Mouse (Mus musculus) thymus, adult 18-20 months (tissue): ENCODE measurements around the gene Cftr.

ENCODE experiments used
- DNase-seq, 2 experiments: peaks; one replicate each; pipeline ENCODE4 v3.0.0; 2022; ENCODE audit warnings: mixed read lengths in 2 of 2

Gene Cftr

GRCm38 (mm10) chr6:18322950-18323349, 152.5 kb downstream of the Cftr start:
- DNase-seq: no peak

- no peak for DNase-seq
Observed at GRCm38 (mm10) chr6:18335393-18335792, 164.9 kb downstream of the Cftr start.

GRCm38 (mm10) chr6:18338307-18338706, 167.8 kb downstream of the Cftr start:
- DNase-seq: no peak

GRCm38 (mm10) chr6:18344272-18344671, 173.8 kb downstream of the Cftr start:
- no peak for DNase-seq

- DNase-seq: no peak
Observed at GRCm38 (mm10) chr6:18349153-18349858, 178.8 kb downstream of the Cftr start.

- DNase-seq: no peak
Observed at GRCm38 (mm10) chr6:18360154-18360553, 189.7 kb downstream of the Cftr start.

GRCm38 (mm10) chr6:18360955-18361354, 190.5 kb downstream of the Cftr start:
- no peak for DNase-seq

GRCm38 (mm10) chr6:18362232-18362631, 191.7 kb downstream of the Cftr start:
- no peak for DNase-seq

- no peak for DNase-seq
Observed at GRCm38 (mm10) chr6:18369054-18369453, 198.6 kb downstream of the Cftr start.

GRCm38 (mm10) chr6:18369723-18370122, 199.2 kb downstream of the Cftr start:
- DNase-seq: no peak
